Mouse (Mus musculus) neutrophil, adult 65 days (primary cell): ENCODE results near the gene Pum3. TPM values are rescaled to one million over a fixed set of nuclear protein-coding genes. Genes with fewer than 3 reads are reported as not detected.

Experiments
- total RNA-seq: library from RNA; stranded (reverse); gene quantifications from 2 replicates; pipeline ENCODE4 v1.2.4, GENCODE M21; 2023

The Pum3 gene
- 24.5 and 26.9 TPM in 2 replicates for total RNA-seq

DNA sequence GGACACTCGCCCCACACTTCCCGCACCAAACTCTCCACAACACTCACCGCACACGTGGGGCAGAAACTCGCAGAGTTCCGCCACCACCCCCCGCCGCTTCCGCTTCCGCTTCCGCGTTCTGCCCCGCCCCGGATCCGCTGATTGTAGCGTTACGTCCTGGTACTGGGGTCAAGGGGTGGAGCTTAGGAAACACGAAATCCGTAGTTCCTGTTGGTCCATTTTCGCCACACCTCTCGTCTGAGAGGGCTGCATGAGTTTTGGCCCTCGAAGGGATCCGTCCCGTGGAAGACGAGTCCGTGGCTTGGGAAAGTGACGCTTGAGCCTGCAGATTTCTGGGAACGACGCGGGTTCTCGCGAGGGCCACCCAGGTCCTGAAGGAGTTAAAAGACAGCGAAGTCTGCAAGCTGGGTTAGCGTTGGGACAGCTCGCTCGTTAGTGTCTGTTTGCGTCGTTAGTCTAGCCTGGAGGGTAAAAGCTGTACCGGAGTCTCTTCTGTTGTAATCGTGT, at the start of gene Pum3:
Gene Pum3 (minus strand): TSS at position 81 of the 507 bp plus-strand sequence.

Other genes starting within 250 kb of the Pum3 start
- gene Vldlr, start 213.3 kb downstream of the Pum3 start, total RNA-seq: not detected in 2 replicates
- gene Kcnv2, start 107.2 kb downstream of the Pum3 start, total RNA-seq: not detected in 2 replicates